Mouse (Mus musculus) T-cell, adult 2 months (primary cell): ENCODE measurements around the gene Rwdd3.

ENCODE experiments used
- DNase-seq: peaks from one replicate; pipeline ENCODE4 v3.0.0; 2022; ENCODE audit warnings: low spot score

Gene Rwdd3

GRCm38 (mm10) chr3:121159566-121159965 is 11.9 kb downstream of the Rwdd3 start:
- DNase-seq = no peak

- DNase-seq = no peak
These were observed 12.6 kb downstream of the Rwdd3 start for GRCm38 (mm10) chr3:121158901-121159351.

- DNase-seq = no peak
These were observed 13.8 kb downstream of the Rwdd3 start for GRCm38 (mm10) chr3:121157546-121158330.

GRCm38 (mm10) chr3:121156451-121157186 is 14.9 kb downstream of the Rwdd3 start:
- no peak for DNase-seq

GRCm38 (mm10) chr3:121156043-121156442 is 15.5 kb downstream of the Rwdd3 start:
- no peak for DNase-seq

GRCm38 (mm10) chr3:121133937-121134336 is 37.6 kb downstream of the Rwdd3 start:
- DNase-seq = no peak

GRCm38 (mm10) chr3:121133039-121133438 is 38.5 kb downstream of the Rwdd3 start:
- no peak for DNase-seq

- no peak for DNase-seq
These were observed 44.3 kb downstream of the Rwdd3 start for GRCm38 (mm10) chr3:121127171-121127570.

GRCm38 (mm10) chr3:121126476-121126875 is 45.0 kb downstream of the Rwdd3 start:
- DNase-seq = no peak

- no peak for DNase-seq
These were observed 50.4 kb downstream of the Rwdd3 start for GRCm38 (mm10) chr3:121121072-121121471.

GRCm38 (mm10) chr3:121116590-121116989 is 54.9 kb downstream of the Rwdd3 start:
- DNase-seq = no peak

GRCm38 (mm10) chr3:121116067-121116466 is 55.4 kb downstream of the Rwdd3 start:
- DNase-seq = no peak

- DNase-seq = no peak
These were observed 60.4 kb downstream of the Rwdd3 start for GRCm38 (mm10) chr3:121111068-121111467.

- DNase-seq = no peak
These were observed 61.1 kb downstream of the Rwdd3 start for GRCm38 (mm10) chr3:121110430-121110829.

GRCm38 (mm10) chr3:121107481-121107880 is 64.0 kb downstream of the Rwdd3 start:
- no peak for DNase-seq

- no peak for DNase-seq
These were observed 66.1 kb downstream of the Rwdd3 start for GRCm38 (mm10) chr3:121105408-121105708.
